ENCODE assay signal across 8 mouse cellular contexts in the genomic region with DNA sequence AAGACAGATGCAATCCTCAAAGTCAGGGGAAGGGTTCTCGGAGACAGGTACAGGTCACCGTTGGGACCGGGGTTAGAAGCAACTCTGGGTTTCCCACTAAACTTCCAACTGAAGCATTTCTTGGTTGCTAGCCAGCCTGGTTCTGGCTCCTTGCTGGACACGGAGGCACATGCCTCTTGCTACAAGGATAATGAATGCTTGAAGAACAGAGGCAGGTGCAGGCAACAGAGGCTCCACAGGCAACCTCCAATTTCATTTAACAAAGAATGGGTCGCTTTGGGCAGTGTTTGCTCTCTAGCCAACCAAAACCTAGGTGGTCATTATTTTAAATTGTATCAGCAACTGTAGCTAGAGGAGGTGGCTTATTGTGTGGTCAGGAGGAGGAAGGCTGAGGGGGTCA. TPM values are rescaled to one million over a fixed set of nuclear protein-coding genes. Genes with fewer than 3 reads are reported as not detected.
DNase-seq lines count a peak whose midpoint lies in the region; ATAC-seq lines count a peak whose summit lies in the region.

No protein-coding gene starts in this region.

- ATAC-seq in forebrain, embryonic 15.5 days (replicated peaks), result no peak
- no peak for ATAC-seq in limb, embryonic 13.5 days (ENCODE audit: low FRiP score, low read depth)
- ATAC-seq in erythroid progenitor cell, adult 5-6 weeks (replicated peaks; ENCODE audit: low FRiP score, poor library complexity, severe bottlenecking), result no peak

- H3K27ac ChIP-seq in forebrain, embryonic 10.5 days, result no peak overlapping the region
- no peak overlapping the region for H3K27ac ChIP-seq in forebrain, embryonic 15.5 days (replicated peaks)
- no peak overlapping the region for H3K27ac ChIP-seq in limb, embryonic 13.5 days

- no peak overlapping the region for H3K9ac ChIP-seq in forebrain, embryonic 15.5 days (replicated peaks)
- H3K9ac ChIP-seq in limb, embryonic 13.5 days, result peak overlapping the region; percentile 79

- peaks cover 19% of the 10 kb centered on the region for H3K4me1 ChIP-seq in forebrain, embryonic 10.5 days
- peaks cover 13% of the 10 kb centered on the region for H3K4me1 ChIP-seq in forebrain, embryonic 15.5 days
- H3K4me1 ChIP-seq in limb, embryonic 13.5 days, result peaks cover 11% of the 10 kb centered on the region

- H3K4me3 ChIP-seq in forebrain, embryonic 10.5 days, result peak overlapping the region; percentile 69
- H3K4me3 ChIP-seq in forebrain, embryonic 15.5 days, result no peak overlapping the region
- peak overlapping the region; percentile 71 for H3K4me3 ChIP-seq in limb, embryonic 13.5 days

- H3K9me3 ChIP-seq in forebrain, embryonic 10.5 days, result no peaks in the 10 kb centered on the region
- H3K9me3 ChIP-seq in forebrain, embryonic 15.5 days, result no peaks in the 10 kb centered on the region
- no peaks in the 10 kb centered on the region for H3K9me3 ChIP-seq in limb, embryonic 13.5 days

- no peak for DNase-seq in forebrain, embryonic 10.5 days (ENCODE audit: extremely low spot score, low spot score)
- peak; percentile 23 for DNase-seq in ovary, postnatal 14 days (ENCODE audit: low spot score)
- DNase-seq in ovary, adult 18-20 months (ENCODE audit: low spot score), result no peak
- DNase-seq in spleen, postnatal 36 days (ENCODE audit: low spot score in 2 of 2), result no peak
- DNase-seq in right cerebral cortex, postnatal 36 days (ENCODE audit: low spot score in 2 of 2), result no peak

- H3K27me3 ChIP-seq in forebrain, embryonic 10.5 days (ENCODE audit: poor library complexity, severe bottlenecking), result peaks cover 73% of the 10 kb centered on the region
- H3K27me3 ChIP-seq in forebrain, embryonic 15.5 days, result peaks cover 6% of the 10 kb centered on the region; the same call in 1 of the 2 replicates
- peaks cover 53% of the 10 kb centered on the region for H3K27me3 ChIP-seq in limb, embryonic 13.5 days

- no peaks in the 10 kb centered on the region for H3K36me3 ChIP-seq in forebrain, embryonic 10.5 days (replicated peaks)
- no peaks in the 10 kb centered on the region for H3K36me3 ChIP-seq in forebrain, embryonic 15.5 days
- no peaks in the 10 kb centered on the region for H3K36me3 ChIP-seq in limb, embryonic 13.5 days

- H3K4me2 ChIP-seq in forebrain, embryonic 15.5 days (replicated peaks), result no peak overlapping the region
- H3K4me2 ChIP-seq in limb, embryonic 13.5 days (replicated peaks), result peak overlapping the region; percentile 95

- 48% methylated on average over 5 of the region's 5 CpGs for WGBS in forebrain, embryonic 10.5 days
- WGBS in forebrain, embryonic 15.5 days, result 48% methylated on average over 5 of the region's 5 CpGs
- WGBS in limb, embryonic 13.5 days, result 53% methylated on average over 5 of the region's 5 CpGs

RNA-seq across cellular contexts. Expression of gene Anxa4, which starts 0.6 kb away (rescaled TPM):
- polyA plus RNA-seq in forebrain, embryonic 10.5 days (2016; fragmentation: Nextera tagmentation; extraction: Ambion mirVana), result 4.2 TPM in 2 replicates
- polyA plus RNA-seq in forebrain, embryonic 15.5 days (2015; fragmentation: Nextera tagmentation; extraction: Ambion mirVana), result 5.8 and 5.9 TPM in 2 replicates
- polyA plus RNA-seq in limb, embryonic 13.5 days (2015; fragmentation: Nextera tagmentation; extraction: Ambion mirVana), result 30.4 and 31.5 TPM in 2 replicates
- 0.72 and 16.8 TPM in 2 replicates for total RNA-seq in erythroid progenitor cell, adult 5-6 weeks (2015; ENCODE audit: low replicate concordance)
- 5.1 and 8.6 TPM in 2 replicates for total RNA-seq in erythroid progenitor cell, adult 5-6 weeks (2017; ENCODE audit: low replicate concordance)

RNA-seq across cellular contexts. Expression of gene Aak1, which starts 55.4 kb away (rescaled TPM):
- polyA plus RNA-seq in forebrain, embryonic 10.5 days (2016; fragmentation: Nextera tagmentation; extraction: Ambion mirVana), result 11.4 and 13.6 TPM in 2 replicates
- 36.1 and 39.3 TPM in 2 replicates for polyA plus RNA-seq in forebrain, embryonic 15.5 days (2015; fragmentation: Nextera tagmentation; extraction: Ambion mirVana)
- 15.6 and 18.8 TPM in 2 replicates for polyA plus RNA-seq in limb, embryonic 13.5 days (2015; fragmentation: Nextera tagmentation; extraction: Ambion mirVana)
- 18.4 and 39.4 TPM in 2 replicates for total RNA-seq in erythroid progenitor cell, adult 5-6 weeks (2015; ENCODE audit: low replicate concordance)
- 10.5 and 15.8 TPM in 2 replicates for total RNA-seq in erythroid progenitor cell, adult 5-6 weeks (2017; ENCODE audit: low replicate concordance)
